Mouse (Mus musculus) testis, adult 2 months (tissue): Measurements from ENCODE around the gene Tnfsfm13. TPM values are rescaled to one million over a fixed set of nuclear protein-coding genes. Genes with fewer than 3 reads are reported as not detected.
"Not testable (repeated sequence)": the region's sequence is repeated elsewhere in the genome, so short reads cannot be mapped to it uniquely, and the experiment has no call there.

Experiments used
- H3K27ac ChIP-seq: fragments of 200-500 bp; 2 replicates; pipeline ENCODE4 v1.5.1; 2012; ENCODE audit warnings: low read depth, low read length; ENCODE audit not compliant: control insufficient read depth, insufficient read depth
- H3K27me3 ChIP-seq: fragments of 200-500 bp; 2 replicates; pipeline ENCODE4 v1.6.1; 2012; ENCODE audit warnings: mild to moderate bottlenecking, low read length, moderate library complexity; ENCODE audit not compliant: control insufficient read depth, insufficient read depth
- H3K36me3 ChIP-seq: fragments of 200-500 bp; 2 replicates; pipeline ENCODE4 v1.6.1; 2012; ENCODE audit warnings: mild to moderate bottlenecking, low read length; ENCODE audit not compliant: control insufficient read depth, insufficient read depth
- H3K4me1 ChIP-seq: fragments of 200-500 bp; 2 replicates; pipeline ENCODE4 v1.6.1; 2012; ENCODE audit warnings: low read length; ENCODE audit not compliant: control insufficient read depth, insufficient read depth
- H3K4me3 ChIP-seq: fragments of 200-500 bp; 2 replicates; pipeline ENCODE4 v1.5.1; 2012; ENCODE audit warnings: low read depth, mild to moderate bottlenecking, low read length, moderate library complexity, mixed read lengths; ENCODE audit not compliant: control insufficient read depth
- CTCF ChIP-seq: fragments of 200-500 bp; IDR thresholded peaks from 2 replicates; pipeline ENCODE4 v1.5.1; 2012; ENCODE audit warnings: low read depth, mild to moderate bottlenecking, inconsistent platforms, low read length, moderate library complexity; ENCODE audit not compliant: control insufficient read depth, insufficient read depth, insufficient replicate concordance
- POLR2A ChIP-seq: fragments of 200-500 bp; IDR thresholded peaks from 2 replicates; pipeline ENCODE4 v1.6.1; 2012; ENCODE audit warnings: low read depth, mild to moderate bottlenecking, inconsistent platforms, low read length, moderate library complexity; ENCODE audit not compliant: control insufficient read depth
- polyA plus RNA-seq: library from polyadenylated mRNA; depleted of rRNA; stranded (reverse); fragments of >200 nt; gene quantifications from 2 replicates; pipeline ENCODE4 v1.2.3, GENCODE M21; 2012; rRNA removed

Tnfsfm13 gene
- polyA plus RNA-seq, result 1.3 and 1.9 TPM in 2 replicates

DNA sequence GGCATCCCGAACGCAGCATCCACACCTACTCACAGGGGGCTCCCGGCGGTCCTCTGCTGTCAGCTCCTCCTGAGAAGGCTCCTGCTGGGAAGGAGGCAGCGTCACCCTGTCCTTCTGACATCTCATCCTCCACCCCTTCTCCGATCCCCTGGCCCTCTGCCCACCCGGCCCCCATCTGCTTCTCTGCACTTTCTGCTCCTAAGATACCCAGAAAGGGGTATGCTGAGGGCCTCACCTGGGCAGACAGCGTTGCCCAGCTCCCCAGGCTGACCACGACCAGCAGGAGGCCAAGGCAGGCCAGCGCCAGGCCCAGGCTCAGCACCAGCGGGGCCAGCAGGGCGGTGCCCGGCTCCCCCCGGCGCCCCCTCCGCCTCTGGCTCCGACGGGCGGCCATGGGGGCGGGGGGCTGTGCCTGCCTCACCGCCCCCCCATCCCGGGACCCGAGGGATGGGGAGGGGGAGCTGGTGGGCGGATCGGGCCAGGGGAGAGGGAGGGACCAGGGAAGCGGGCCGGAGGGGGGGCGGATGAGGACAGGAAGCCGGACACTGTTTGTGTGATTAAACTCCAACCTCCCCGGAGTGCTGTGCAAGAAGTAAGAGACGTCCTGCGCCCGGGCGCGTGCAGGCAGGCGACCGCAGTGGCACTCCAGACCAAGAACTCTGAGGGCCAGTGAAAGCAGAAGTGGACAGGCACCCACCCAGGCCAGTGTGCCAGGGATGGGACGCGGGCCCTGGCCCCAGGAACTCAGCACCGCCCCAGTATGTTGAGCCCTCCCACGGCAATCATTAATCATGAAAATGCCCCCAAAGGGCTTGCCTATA lies at the start of gene Tnfsfm13, which contains the start of gene Tnfsf12:
Gene Tnfsfm13 (minus strand): TSS at position 738 of the 821 bp plus-strand sequence.
Gene Tnfsf12 (minus strand): TSS at position 489 of the 821 bp plus-strand sequence.
- peak within 1 kb of the TSS; percentile 76 for H3K27ac ChIP-seq

DNA sequence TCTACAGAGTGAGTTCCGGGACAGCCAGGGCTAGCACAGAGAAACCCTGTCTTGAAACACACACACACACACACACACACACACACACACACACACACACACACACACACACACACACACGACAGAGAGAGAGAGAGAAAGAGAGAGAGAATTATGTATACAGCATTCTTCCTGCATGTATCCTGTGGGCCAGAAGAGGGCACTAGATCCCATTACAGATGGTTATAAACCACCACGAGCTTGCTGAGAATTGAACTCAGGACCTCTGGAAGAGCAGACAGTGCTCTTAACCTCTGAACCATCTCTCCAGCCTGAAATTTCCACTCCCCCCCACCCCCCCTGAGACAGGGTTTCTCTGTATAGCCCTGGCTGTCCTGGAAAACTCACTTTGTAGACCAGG lies 35.5 kb upstream of the Tnfsfm13 start:
- not testable (repeated sequence) for H3K4me3 ChIP-seq, H3K27ac ChIP-seq, H3K27me3 ChIP-seq, H3K36me3 ChIP-seq, H3K4me1 ChIP-seq

More for the DNA sequence above, at the start of gene Tnfsfm13, which contains the start of gene Tnfsf12:
- Histone ChIP-seq H3K4me1 (peaks cover 7% of the 10 kb centered on the region), H3K36me3 (no peaks in the 10 kb centered on the region), H3K4me3 (peak within 1 kb of the TSS; percentile 76), H3K27me3 (no peaks in the 10 kb centered on the region)
- no peak for TF ChIP-seq CTCF
- TF ChIP-seq POLR2A, result peak; percentile 26; the same call in 1 of the 2 replicates

DNA sequence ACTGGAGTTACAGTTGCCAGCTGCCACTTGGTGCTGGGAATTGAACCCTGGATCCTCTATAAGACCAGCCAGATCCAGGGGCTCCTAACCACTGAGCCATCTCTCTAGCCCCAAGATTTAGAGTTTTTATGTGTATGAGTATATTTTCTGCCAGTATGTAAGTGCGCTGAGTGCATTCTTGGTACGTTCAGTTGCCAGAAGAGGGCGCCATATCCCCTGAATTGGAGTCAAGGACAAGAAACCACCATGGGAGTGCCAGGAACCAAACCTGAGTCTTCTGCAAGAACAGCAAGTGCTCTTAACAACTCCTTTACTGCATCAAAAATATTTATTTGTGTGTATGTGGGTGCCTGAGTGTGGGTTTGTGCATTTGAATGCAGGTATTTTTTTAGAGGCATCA lies 33.2 kb upstream of the Tnfsfm13 start:
- no peak for TF ChIP-seq POLR2A
- TF ChIP-seq CTCF, result peak; percentile 38; the same call in 1 of the 2 replicates
- H3K4me1 ChIP-seq, result 0 out of 2 replicates have a peak, but pooled peaks cover 2% of the 10 kb centered on the region

DNA sequence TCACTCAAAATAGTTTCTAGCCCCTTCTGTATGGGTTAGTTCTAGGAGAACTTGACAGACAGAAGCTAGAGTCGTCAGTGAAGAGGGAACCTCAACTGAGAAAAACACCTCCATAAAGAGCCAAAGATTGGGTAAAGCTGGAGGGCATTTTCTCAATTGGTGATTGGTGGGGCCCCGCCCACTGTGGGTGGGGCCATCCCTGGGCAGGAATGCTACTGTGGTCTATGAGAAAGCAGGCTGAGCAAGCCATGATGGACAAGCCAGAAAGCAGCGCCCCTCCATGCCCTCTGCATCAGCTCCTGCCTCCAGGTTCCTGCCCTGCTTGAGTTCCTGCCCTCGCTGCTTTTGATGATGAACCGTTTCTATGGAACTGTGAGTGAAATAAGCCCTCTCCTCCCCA lies 30.1 kb upstream of the Tnfsfm13 start:
- Histone ChIP-seq H3K4me3 (no peak overlapping the region), H3K27me3 (no peaks in the 10 kb centered on the region), H3K4me1 (0 out of 2 replicates have a peak, but pooled peaks cover 2% of the 10 kb centered on the region), H3K36me3 (no peaks in the 10 kb centered on the region), H3K27ac (no peak overlapping the region)
- TF ChIP-seq POLR2A (no peak), CTCF (no peak)

More for the DNA sequence above, 33.2 kb upstream of the Tnfsfm13 start:
- H3K27ac ChIP-seq, result no peak overlapping the region
- no peak overlapping the region for H3K4me3 ChIP-seq
- no peaks in the 10 kb centered on the region for H3K36me3 ChIP-seq
- no peaks in the 10 kb centered on the region for H3K27me3 ChIP-seq

DNA sequence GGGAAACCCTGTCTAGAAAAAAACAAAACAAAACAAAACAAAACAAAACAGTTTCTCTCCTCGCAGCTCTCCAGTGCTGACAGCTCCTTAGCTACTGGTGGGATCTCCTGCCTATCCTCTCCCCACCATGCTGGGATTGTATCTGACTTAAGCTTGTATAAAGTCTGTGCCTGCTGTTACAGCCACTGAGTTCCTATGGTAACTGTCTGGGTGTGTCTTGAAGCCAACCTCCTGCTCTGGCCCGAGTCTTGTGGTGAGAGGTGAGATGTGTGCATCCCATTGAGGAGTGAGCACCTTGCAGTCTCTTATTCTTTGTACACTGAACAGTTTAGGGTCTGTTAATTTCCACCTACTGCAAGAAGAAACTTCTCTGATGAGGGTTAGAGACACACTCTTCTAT lies 27.2 kb upstream of the Tnfsfm13 start:
- Histone ChIP-seq H3K27ac (no peak overlapping the region), H3K27me3 (no peaks in the 10 kb centered on the region), H3K4me3 (no peak overlapping the region), H3K36me3 (no peaks in the 10 kb centered on the region), H3K4me1 (peaks cover 2% of the 10 kb centered on the region; the same call in 1 of the 2 replicates)
- no peak for TF ChIP-seq POLR2A
- no peak for TF ChIP-seq CTCF

DNA sequence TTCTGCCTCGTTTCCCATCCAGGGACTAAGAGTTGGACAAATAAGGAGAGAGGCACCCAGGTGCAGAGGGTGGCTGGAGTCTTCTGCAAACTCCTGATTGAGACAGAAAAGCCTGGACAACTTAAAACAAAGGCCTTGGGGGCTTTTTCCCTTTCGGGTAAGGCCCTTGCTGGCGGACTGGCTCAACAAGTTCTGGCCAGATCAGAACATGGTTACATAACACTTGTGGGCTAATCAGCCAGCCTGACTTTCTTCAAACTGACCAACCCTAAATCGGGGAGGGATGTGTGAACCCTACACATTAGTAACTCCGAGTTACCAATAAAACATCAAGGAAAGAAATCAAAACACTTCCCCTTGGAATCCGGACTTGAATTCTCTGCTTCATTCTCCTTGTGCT lies 25.0 kb upstream of the Tnfsfm13 start:
- no peaks in the 10 kb centered on the region for H3K27me3 ChIP-seq
- TF ChIP-seq POLR2A (no peak), CTCF (no peak)
- H3K36me3 ChIP-seq, result no peaks in the 10 kb centered on the region
- H3K4me3 ChIP-seq, result no peak overlapping the region
- H3K4me1 ChIP-seq, result no peaks in the 10 kb centered on the region; the same call in none of the 2 replicates
- H3K27ac ChIP-seq, result no peak overlapping the region

DNA sequence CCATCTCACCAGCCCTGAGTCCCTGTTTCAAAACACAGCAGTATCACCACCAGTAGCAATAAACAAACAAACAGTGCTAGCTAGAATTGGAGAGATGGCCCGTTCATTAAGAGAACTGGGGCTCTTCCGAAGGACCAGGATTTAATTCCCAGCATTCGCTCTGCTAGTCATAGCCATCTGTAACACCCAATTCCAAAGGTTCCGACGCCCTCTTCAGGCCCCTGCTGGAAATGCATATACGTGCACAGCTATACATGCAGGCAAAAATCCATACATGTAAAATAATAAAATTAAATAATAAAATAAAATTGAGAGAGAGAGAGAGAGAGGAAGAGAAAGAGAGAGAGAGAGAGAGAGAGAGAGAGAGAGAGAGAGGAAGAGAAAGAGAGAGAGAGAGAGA lies 23.5 kb upstream of the Tnfsfm13 start:
- Histone ChIP-seq H3K27me3 (no peaks in the 10 kb centered on the region), H3K4me1 (peaks cover 2% of the 10 kb centered on the region), H3K36me3 (no peaks in the 10 kb centered on the region), H3K27ac (no peak overlapping the region), H3K4me3 (no peak overlapping the region)
- TF ChIP-seq CTCF, result peak; percentile 11; the same call in 1 of the 2 replicates
- no peak for TF ChIP-seq POLR2A
